Mouse (Mus musculus) testis, postnatal 10 days (tissue): ENCODE measurements around the gene Cald1.
A peak's percentile ranks its signal among the peaks of the same experiment; 100 is the strongest.

ENCODE experiments used
- DNase-seq: peaks from one replicate; pipeline ENCODE4 v3.0.0; 2021; ENCODE audit warnings: low spot score

The Cald1 gene

DNA sequence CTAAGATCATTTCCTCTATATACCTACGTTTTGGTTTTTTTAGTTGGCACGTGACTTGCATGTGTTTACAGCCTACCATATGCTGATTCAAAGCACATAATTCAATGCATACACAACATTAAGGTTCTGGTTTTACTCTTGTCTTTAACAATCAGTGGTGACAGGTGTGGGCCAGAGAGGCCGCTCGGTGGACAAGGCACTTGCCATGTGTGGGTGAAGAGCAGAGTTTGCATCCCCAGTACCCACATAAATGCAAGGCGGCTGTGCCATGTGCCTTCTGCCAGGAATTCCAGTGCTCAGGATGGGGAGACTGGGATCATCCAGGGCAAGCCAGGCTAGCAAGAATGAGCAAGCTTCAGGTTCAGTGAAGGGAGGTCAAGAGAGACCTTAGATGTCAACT, 14.8 kb downstream of the Cald1 start:
- no peak for DNase-seq

DNA sequence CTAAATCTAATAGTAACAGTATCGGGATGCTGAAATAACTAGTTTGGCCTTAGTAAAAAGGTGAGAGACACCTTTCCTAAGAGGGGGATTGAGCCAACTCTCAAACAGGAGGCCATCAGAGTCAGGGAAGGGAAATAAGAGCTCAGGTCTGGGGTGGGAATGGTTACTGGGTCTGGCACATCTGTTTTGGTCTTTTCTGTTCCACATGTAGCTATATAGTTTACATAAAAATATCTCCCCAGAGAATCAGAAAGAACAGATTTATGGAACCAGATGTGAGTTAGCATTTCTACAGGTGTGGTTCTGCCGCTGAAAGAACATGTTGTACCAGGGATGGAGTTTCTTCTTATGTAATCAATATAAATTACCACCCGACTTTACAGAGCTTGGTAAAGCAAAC, 17.1 kb downstream of the Cald1 start:
- DNase-seq: no peak

DNA sequence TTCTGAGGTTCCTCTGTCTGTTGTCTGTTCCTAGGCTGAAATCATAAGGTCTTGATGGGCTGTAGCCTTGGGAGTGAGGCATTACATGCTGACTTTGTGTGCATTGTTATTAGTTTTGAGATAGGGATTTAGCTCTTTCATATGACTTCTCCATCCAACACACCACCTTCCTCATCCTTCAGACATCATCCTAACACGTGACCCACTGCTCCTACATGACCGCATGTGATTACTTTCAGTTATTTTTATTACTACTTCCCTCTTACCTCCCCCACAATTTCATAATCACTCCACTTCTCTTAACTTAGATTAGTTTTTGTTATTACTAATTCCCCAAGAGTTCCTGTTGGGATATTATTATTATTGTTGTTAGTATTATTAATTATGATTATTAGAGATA, 21.2 kb downstream of the Cald1 start:
- DNase-seq: no peak

GRCm38 (mm10) chr6:34620242-34620641, 21.9 kb downstream of the Cald1 start:
- DNase-seq: no peak

GRCm38 (mm10) chr6:34622865-34623264, 24.6 kb downstream of the Cald1 start:
- no peak for DNase-seq

GRCm38 (mm10) chr6:34623290-34623689, 25.0 kb downstream of the Cald1 start:
- peak; percentile 53 for DNase-seq

GRCm38 (mm10) chr6:34624536-34624935, 26.2 kb downstream of the Cald1 start:
- DNase-seq: no peak

GRCm38 (mm10) chr6:34626586-34627245, 28.4 kb downstream of the Cald1 start:
- no peak for DNase-seq

DNA sequence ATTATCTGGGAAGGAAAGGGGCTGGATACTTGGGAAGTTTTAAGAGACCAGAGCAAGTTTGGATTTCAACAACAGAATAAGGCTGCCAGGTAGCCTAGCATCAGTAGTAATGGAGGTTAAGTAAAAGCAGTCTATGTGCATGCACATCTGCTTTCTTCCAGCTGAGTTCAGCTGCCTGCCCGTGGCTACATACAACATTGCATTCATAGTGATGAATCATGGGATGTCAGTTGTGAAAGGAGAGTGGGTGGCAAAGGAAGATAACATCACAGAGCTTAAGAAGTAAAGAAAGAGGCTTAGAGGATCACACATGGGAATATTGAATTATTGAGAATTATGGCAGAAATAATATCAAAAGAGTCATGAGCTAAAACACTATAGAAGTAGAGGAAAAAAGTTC, 29.8 kb downstream of the Cald1 start:
- DNase-seq: no peak

DNA sequence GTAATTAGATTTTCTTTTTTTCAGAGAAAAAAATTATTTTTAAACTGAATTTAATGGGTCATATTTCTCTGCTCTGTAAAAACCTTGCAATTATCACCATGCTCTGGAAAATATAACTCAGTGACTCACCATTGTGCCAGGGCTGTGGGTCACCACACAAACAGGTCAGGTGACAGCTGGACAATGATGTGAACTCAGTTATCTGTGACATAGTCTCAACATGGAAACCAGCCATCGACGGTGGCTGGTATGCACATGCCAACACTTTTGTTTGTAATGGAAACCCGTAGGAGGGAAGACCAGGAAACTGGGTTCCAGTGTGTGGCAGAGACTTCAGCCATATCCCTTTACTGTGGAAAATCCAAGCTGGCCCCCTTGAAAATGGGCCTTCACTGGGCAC, 35.5 kb downstream of the Cald1 start:
- DNase-seq: no peak

GRCm38 (mm10) chr6:34637588-34638438, 39.5 kb downstream of the Cald1 start:
- DNase-seq: no peak

DNA sequence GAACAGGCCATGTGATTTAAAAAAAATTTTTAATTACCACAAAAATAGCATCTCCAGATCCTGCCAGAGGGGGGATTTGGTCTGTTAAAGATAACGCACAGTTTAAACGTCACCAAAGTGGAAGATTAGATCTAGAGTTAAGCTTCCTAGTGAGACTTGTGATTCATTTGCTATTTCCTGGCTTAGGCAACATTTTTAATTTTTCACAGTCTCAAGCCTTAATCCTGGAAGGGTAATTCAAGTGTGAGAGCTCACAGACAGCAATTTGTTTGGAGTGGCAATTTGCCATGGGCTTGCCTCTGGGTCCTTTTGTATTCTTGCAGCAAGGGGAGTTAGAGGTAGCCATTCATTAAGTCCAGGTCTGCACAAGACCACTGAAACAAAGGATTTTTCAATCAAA, 40.4 kb downstream of the Cald1 start:
- DNase-seq: no peak

DNA sequence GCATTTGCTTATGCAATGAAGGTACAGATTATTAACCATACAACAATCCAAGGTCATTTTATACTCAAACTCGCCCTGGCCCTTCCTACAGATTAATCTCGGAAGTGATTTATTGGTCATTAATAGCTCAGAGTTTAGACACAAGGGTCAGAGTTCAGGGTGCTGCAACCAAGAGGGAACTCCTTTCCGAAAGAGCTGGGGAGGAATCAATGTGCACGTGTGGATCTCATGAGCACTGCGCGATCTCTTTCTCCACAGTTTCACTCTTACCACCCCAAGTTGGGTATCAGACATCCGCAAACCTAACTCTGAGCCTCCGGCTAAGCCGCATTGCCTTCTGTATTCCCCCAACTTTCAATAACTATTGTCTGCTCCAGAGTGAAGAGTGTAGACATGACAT, 41.9 kb downstream of the Cald1 start:
- no peak for DNase-seq

DNA sequence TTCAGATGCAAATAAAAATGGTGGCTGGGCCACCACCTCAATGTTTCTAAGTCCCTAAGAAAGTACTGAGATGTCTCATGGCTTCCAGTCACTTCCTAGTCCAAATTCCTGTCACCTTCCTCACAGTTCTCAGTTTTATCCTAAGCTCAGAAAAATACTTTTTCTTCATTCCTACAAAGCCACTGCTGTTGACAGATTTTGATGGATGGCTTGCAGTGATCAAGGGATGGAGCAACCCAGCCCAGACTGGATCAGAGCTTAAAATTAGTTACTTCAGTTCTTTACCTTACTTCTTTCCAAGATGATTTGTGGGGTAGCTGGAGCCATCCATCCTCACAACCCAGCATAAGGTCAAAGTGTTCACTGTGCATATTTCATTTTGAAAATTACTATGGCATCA, 42.8 kb downstream of the Cald1 start:
- no peak for DNase-seq

DNA sequence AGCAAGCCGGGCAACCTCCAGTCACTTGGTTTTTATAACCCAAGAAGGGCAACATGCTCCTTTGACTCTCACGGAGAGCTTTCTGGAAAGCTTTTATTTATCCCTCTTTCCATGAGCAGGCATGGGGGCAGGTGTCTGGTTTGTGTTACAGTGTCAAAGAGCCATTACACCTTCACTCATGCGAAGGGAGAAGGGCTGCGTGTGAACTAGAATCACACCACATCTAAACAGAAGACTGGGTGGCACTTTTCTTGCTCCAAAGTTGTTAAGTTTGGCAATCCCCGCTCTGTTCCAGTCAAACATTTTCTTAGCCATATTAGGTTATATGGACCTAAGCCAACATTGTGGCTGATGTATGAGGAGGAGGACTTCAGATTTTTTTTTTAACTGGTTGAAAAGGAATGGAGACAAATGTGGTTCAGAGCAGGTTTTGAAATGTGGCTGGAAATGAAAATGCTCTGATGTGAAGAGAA, 43.8 kb downstream of the Cald1 start:
- DNase-seq: no peak

DNA sequence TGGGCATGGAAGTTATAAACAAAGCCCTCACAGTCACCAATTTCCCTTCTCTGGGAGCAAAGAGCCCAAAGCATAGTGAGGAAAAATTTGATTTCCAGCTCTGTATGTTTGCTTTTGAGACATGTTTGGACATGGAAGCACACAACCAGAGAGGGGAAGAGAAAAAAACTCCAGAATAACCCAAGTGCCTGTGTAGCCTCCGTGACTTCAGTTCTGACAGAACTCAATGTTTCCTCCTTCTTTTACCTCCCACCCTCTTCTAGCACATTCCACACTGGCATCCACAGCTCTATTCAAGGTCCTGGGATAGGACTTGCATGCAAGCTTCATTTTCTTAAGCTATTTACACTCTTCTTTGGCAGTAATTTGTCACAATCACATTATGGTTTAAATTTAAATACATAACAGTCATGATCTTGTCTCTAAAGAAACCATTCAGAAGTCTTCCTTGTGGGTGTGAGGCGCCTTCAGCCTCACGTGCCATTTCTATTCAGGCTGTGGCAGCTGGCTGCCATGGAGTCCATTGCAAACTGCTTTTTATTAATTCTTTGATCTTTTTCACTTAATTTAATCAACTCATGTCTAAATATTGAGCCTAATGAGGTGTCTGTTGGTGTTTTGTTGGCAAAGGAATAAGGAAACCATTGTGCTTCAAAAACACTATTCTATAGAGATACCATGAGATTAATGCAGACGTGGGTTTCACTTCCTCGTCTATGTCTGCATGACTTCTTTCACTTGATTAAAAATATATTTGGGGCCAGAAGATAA, 49.9 kb downstream of the Cald1 start:
- no peak for DNase-seq

- no peak for DNase-seq
Observed at GRCm38 (mm10) chr6:34651298-34651697, 53.0 kb downstream of the Cald1 start.

GRCm38 (mm10) chr6:34655719-34656118, 57.4 kb downstream of the Cald1 start:
- no peak for DNase-seq

DNA sequence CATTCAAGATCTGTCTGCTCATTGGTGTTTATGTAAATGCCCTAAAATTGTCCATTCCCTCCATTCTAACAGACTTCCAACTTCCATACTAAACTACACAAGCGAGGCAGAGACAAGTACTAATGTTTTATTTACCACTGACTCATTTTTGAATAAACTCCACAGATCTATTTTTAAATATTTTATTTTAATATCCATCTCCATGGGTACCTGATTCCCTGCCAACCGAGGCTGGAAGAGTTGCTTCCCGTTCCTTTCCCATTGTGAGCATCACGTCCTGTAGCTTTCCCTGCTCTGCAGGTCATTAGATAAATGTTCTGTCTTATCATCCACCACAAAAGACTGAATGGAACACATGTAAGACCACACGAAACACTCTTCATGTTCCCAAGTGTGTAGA, 60.5 kb downstream of the Cald1 start:
- DNase-seq: no peak

DNA sequence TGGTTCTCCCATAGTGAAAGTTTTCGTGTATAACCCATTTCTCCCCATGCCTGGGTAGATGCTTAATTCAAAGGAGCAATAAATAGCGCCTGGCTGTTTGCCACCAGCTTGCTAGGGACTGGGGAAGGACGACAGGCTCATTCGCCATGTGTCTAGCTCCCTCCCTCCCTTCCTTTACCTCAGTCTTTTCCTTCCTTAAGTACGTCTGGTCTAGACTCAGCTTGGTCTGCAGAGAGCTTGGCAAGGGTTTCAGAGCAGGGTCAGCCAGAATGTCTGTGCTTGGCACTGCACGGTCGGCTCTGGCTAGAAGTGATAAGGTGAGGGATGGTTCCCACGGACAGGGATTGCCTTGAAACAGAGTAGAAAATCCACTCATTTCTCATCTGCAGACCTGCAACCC, 62.4 kb downstream of the Cald1 start:
- peak; percentile 50 for DNase-seq

DNA sequence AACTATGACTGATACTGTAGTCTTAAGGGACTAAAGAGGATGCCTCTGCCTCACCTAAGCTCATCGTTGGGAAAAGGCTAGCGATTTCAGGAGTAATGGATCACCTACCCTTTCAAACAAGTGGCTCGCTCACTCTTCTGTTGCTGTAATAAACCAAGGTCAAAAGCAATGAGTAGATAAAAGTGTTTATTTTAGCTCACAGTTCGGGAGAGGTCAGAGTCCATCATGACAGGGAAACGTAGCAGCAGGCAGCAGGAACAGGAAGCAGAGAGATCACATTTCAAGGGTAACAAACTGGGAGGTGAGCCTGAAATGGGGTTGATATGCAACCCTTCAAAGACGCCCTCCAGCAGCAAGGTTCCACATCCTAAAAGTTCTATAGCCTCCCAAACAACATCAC, 64.3 kb downstream of the Cald1 start:
- no peak for DNase-seq

DNA sequence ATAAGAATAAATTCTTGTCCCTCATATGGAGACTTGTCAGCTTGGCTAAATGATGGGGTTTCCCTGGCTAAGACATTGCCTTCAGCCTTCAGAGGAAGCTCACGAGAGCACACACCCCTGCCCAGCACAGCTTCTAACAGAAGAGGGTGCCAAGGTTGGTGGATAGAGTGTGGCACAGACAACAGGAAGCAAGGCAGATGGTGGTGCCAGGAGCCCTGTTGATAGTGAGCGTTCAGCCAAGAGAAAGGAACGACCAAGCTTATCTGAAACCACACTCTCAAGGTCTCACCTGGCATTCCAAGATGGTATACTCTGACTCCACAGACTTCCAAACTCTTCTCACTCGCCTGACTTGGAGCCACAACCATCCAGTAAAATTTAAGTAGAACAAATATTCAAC, 66.0 kb downstream of the Cald1 start:
- no peak for DNase-seq

DNA sequence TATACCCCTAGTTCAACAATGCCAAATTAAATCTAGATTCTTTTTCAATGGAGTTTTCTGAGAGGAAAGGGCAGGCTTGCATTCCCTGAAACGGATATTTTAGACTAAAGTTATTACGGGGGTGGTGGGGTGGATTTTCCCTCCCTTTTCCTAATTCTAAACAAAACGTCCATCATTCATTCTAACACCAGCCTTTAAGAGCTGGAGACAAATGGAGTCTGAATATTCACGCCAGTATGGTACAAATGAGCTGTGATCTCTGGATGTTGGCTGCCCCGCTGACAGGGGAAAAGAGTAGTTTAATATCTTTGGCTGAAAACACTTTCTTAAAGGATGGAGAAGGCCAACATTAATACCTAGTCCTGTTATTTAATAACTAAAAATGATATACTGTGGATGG, 66.4 kb downstream of the Cald1 start:
- no peak for DNase-seq
